Mouse (Mus musculus) gastrocnemius, postnatal 10 days (tissue): ENCODE measurements around the gene Odf4. TPM values are rescaled to one million over a fixed set of nuclear protein-coding genes. Genes with fewer than 3 reads are reported as not detected.
A peak's percentile ranks its signal among the peaks of the same experiment; 100 is the strongest.

ENCODE experiments used
- DNase-seq: peaks from one replicate; pipeline ENCODE4 v3.0.0; 2021; ENCODE audit warnings: mixed read lengths
- total RNA-seq, 2 experiments: library from RNA; stranded (reverse); gene quantifications; 2 replicates each; pipeline ENCODE4 v1.2.3; 2021

The Odf4 gene
- total RNA-seq, 2 experiments from 2014 or later, result not detected

DNA sequence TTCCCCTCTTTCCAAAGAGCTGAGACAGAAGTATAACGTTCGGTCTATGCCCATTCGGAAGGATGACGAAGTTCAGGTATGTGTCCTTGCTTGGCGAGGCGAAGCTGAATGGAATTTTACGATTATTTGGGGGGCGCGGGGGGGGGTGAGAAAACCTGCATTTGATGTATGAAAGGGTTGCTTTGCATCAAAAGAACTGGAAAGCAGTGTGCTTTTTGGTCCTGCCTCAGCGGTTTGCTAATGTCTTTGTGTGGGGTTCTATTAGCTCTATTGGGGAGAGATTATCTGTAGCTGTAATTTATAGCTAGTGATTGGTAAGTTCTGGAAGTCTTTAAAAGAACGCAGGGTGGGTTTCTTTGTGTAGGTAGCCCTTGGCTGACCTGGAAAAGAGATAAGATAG, 24.5 kb downstream of the Odf4 start:
- no peak for DNase-seq

DNA sequence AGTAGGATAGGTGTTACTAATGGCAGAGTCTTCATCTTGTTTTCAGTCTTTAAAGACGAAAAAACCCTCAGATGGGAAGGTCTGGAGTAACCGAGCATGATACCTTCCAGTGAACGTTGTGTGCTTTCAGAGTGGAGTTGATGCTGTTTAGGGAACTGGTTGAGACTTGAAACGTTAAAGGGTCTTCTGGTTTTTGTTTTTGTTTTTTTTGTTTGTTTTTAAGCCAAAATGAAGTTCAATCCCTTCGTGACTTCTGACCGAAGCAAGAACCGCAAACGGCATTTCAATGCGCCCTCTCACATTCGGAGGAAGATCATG, 24.9 kb downstream of the Odf4 start:
- DNase-seq, result no peak

DNA sequence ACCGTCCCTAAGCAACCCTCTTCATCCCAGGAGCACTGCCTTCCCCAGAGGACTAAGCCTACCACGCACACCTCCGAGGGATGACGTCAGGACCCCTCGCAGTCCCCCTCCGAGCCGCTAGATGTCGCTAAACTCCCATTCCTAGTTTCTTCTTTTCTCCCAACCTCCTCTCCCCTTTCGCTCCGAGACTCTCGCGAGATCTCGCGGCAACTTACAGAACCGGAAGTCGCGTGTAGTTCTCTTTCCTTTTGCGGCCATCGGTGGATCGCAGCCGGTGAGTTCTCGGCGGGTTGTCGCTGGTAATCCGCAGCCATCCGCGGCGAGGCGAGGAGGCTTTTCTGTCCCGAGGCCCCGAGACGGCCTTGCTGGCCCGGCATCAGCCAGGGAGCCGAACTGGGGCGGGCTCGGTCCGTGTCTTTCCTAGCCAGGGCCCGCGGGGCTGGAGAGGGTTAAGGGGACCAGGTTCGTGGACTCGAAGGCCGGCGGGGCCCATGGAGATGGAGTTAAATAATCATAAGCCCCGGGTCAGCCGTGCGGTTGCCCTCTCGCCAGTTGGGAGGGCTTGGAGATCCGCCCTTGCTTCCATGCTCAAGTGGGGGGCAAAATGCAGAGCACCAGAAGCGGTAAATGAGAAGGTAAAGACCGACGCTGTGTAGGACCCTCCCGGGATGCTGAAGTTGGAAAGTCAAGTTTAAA, 25.4 kb downstream of the Odf4 start, which contains the start of gene Rpl26:
Rpl26 (plus strand) TSS at position 233 of the 696 bp plus-strand sequence.
- peak; percentile 97 for DNase-seq

DNA sequence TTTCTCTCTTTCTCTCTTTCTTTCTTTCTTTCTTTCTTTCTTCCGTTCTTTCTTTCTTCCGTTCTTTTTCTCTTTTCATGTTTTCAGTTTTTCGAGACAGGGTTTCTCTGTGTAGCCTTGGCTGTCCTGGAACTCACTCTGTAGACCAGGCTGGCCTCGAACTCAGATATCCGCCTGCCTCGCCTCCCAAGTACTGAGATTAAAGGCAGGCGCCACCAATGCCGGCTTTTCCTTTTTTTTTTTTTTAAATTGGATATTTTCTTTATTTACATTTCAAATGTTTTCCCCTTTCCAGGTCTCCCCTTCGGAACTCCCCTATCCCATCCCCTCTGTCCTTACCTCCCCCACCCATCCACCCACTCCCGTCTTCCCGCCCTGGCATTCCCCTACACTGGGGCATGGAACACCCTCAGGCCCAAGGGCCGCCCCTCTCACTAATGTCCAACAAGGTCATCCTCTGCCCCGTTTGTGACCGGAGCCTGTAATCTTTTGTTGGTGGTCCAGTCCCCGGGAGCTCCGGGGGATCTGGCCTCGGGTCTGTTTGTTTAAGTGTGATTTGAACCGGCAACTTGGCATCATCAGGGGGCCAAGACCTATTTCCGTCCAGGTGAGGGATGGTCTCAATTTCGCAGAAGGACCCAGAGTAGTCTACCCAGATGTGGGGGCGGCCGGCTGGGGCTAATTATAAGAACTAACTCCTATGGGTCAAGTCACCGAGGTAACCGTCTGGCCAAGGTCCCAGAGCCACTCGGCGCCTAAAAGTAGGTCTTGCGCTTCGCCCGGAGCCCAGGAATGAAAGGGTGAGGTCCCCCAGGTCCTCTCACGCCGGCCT, 26.1 kb downstream of the Odf4 start:
- no peak for DNase-seq

GRCm38 (mm10) chr11:68899815-68900214, 27.1 kb downstream of the Odf4 start:
- DNase-seq, result no peak

DNA sequence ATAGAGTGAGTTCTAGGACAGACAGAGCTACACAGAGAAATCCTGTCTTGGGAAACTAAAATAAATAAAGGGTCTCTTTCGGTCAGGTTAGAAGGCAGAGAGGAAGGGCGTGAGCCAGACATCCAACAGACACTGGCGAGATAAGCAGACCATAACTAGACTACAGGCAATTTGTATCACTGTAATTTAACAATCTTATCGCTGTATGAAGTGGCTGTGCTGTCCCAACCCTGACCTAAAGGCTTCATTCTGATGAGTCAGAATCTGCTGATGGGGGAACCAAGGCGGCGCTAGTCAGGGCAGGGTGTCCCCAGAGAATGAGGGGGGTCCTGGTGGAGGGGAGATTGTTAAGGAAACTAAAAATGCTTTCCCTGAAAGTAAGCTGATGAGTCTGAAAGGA, 28.1 kb downstream of the Odf4 start:
- DNase-seq, result no peak

DNA sequence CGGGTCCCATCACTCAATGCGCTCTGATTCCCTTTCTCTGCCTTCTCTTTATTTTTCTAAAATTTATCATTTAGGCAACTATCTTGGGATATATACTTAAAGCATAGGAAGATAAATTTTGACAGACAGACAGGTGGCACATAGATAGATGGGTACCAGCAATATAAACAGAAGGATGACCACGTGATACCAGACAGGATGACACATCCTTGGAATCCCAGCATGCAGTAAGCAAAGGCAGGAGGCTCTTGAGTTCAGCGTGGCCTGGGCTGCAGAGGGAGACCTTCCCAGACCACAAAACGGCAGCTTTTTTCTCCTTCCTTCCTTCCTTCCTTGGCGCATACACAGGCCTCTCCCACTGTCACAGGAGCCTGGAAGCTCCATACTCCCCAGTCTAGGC, 29.0 kb downstream of the Odf4 start:
- no peak for DNase-seq

- DNase-seq, result no peak
Measured at GRCm38 (mm10) chr11:68897120-68897519, 29.8 kb downstream of the Odf4 start.

DNA sequence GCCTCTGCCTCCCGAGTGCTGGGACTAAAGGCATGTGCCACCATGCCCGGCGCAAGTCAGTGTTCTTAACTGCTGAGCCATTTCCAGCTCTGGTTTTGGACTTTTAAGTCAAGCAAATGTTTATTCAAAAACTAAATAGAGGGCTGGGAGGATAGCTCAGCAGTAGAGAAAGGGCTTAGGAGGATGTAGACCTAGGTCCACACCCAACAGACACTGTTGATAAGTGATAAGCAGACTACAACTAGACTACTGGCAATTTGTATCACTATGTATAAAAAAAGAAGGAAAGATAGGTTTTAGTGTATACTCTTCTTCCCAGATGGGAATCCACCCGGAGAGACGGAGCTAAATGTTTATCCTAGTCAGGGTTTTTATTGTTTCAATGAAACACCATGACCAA, 30.6 kb downstream of the Odf4 start:
- no peak for DNase-seq

DNA sequence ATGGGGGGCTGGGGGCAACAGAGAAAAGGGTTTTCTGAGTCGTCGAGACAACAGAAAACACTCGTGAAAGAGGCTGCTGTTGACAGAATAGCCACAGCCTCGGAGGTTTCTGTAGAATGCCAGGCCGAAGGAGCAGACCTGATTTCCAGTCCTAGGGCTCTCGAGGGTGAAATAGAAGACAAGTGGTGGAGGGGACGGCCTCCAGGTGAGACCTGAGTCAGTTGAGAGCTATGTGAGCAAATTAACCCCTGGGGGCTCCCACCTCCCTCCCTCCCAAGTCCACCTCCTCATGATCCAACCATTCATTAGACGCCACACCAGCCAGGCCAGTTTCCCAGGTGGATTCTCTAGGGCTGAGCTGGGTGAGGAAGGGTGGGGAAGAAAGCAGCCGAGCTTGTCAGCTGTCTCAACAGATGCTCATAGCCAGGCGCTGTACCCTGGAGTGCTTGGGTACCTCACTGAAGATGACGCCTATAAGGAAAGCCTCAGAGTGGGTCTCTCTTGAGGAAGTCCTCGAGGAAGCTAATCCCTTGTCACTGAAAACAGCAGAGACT, 32.9 kb downstream of the Odf4 start:
- DNase-seq, result no peak

- DNase-seq, result no peak
Measured at GRCm38 (mm10) chr11:68892233-68892832, 34.5 kb downstream of the Odf4 start.

GRCm38 (mm10) chr11:68891823-68892222, 35.1 kb downstream of the Odf4 start:
- no peak for DNase-seq

- no peak for DNase-seq
Measured at GRCm38 (mm10) chr11:68890625-68891024, 36.3 kb downstream of the Odf4 start.

GRCm38 (mm10) chr11:68888653-68889052, 38.2 kb downstream of the Odf4 start:
- DNase-seq, result no peak

DNA sequence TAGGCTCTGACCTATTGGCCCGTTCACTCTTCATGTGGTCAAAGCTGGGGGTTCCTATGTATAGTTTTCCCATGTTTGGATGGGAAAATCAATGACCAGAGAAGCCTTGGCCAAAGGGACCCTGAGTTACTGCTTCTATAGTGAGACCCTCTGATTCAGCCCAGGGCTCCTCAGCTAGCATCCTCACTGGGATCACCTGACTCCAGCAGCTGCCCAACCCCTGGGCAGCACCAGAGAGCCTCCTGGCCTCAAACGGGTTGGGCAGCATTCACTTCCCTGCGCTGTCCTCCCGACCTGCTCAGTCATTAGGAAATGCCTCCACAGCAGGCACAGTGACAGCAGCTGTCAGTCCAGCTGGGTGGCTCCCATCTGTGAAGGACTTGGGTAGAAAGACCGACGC, 38.6 kb downstream of the Odf4 start, which contains the start of gene Rnf222:
Rnf222 (plus strand) TSS at position 301 of the 400 bp plus-strand sequence.
- no peak for DNase-seq

- DNase-seq, result no peak
Measured at GRCm38 (mm10) chr11:68886091-68886490, 40.8 kb downstream of the Odf4 start.

DNA sequence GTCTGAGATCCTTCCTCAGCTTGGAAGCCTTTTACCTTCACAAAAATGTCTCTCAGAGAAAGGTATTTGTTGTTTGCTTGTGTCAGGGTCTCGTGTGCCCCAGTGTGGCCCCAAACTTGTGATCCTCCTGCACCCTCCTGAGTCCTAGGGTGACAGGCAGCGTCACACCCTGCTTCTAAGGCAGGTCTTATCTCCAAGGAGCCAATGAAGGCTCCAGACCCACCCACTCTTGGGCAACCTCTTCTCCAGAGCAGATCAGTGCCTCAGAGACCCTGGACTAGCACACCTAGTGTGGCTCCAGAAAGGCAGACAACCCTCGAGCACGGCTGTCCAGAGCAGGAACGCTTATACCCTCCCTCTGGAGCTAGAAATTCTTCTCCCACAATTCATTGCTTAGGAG, 42.5 kb downstream of the Odf4 start:
- DNase-seq, result no peak

- DNase-seq, result no peak
Measured at GRCm38 (mm10) chr11:68883843-68884242, 43.0 kb downstream of the Odf4 start.

- DNase-seq, result no peak
Measured at GRCm38 (mm10) chr11:68882107-68882506, 44.8 kb downstream of the Odf4 start.

GRCm38 (mm10) chr11:68878811-68879210, 48.1 kb downstream of the Odf4 start:
- DNase-seq, result no peak

- peak; percentile 67 for DNase-seq
Measured at GRCm38 (mm10) chr11:68874841-68875240, 52.0 kb downstream of the Odf4 start.
